14 mouse cellular contexts compared by ENCODE assay signal in genomic region chr14:37490711-37491110, GRCm38 (mm10).
"Had no signal": no experiment of that assay in that cellular context is flagged by ENCODE, and none has a peak within 500 bp of the region (broad histone marks: within the 10 kb centered on the region; RNA-seq: fewer than 3 reads in every experiment).

No protein-coding gene starts in this region.

- H3K4me1 ChIP-seq: limb, embryonic 13.5 days; neural tube, embryonic 12.5 days; stomach, embryonic 15.5 days had no signal

- H3K27ac ChIP-seq: limb, embryonic 13.5 days; liver, embryonic 14.5 days; neural tube, embryonic 12.5 days; stomach, embryonic 15.5 days had no signal

- H3K4me3 ChIP-seq: limb, embryonic 13.5 days; myocyte; neural tube, embryonic 12.5 days; stomach, embryonic 15.5 days had no signal

- H3K27me3 ChIP-seq: limb, embryonic 13.5 days; neural tube, embryonic 12.5 days; stomach, embryonic 15.5 days had no signal

- H3K9me3 ChIP-seq: limb, embryonic 13.5 days; neural tube, embryonic 12.5 days; stomach, embryonic 15.5 days had no signal

- DNase-seq: kidney, adult 11 months; kidney, postnatal 25 days; layer of hippocampus, adult 9-11 months; layer of hippocampus, postnatal 36 days; lung, adult 18-20 months; right cerebral cortex, postnatal 4 days; spleen, adult 18-20 months; thymus, adult 2 months; thymus, postnatal 25 days had no signal

- H3K4me2 ChIP-seq: limb, embryonic 13.5 days; neural tube, embryonic 12.5 days; stomach, embryonic 15.5 days had no signal

- H3K9ac ChIP-seq: limb, embryonic 13.5 days; liver, embryonic 14.5 days; neural tube, embryonic 12.5 days; stomach, embryonic 15.5 days had no signal

- H3K36me3 ChIP-seq: limb, embryonic 13.5 days; neural tube, embryonic 12.5 days; stomach, embryonic 15.5 days had no signal
